Mouse (Mus musculus) adrenal gland, adult 2 months (tissue): ENCODE results near the gene Adprm. TPM values are rescaled to one million over a fixed set of nuclear protein-coding genes. Genes with fewer than 3 reads are reported as not detected.
"Not testable (repeated sequence)": the region's sequence is repeated elsewhere in the genome, so short reads cannot be mapped to it uniquely, and the experiment has no call there.

ENCODE experiments used
- DNase-seq: peaks from one replicate; pipeline ENCODE4 v3.0.0; 2021
- long read RNA-seq: library from polyadenylated mRNA; stranded (forward); transcript quantifications from one replicate; pipeline ENCODE4 v2.0.0, GENCODE M21; 2021
- polyA plus RNA-seq: library from polyadenylated mRNA; depleted of rRNA; stranded (reverse); fragments of >200 nt; gene quantifications from 2 replicates; pipeline ENCODE4 v1.2.3, GENCODE M21; 2012; rRNA removed
- total RNA-seq, 2 experiments: library from RNA; stranded (reverse); gene quantifications; 2 replicates each; pipeline ENCODE4 v1.2.3; 2021

Gene Adprm
- total RNA-seq = 10 to 100 TPM; 23.1 to 26.1 TPM
- polyA plus RNA-seq = 3.8 and 4.1 TPM in 2 replicates
- long read RNA-seq, transcript Adprm-201 (5 exons, 1,283 nt) = major isoform, 8 of 14 reads
- long read RNA-seq, partial matches to known transcripts = 1 of 14 reads
- long read RNA-seq, other reads (novel, unspliced or antisense) = 4 of 14 reads

- peak; percentile 95 for DNase-seq
These were observed at the start of gene Adprm, which contains the start of gene Sco1 for GRCm38 (mm10) chr11:67052321-67052952. Gene Adprm (minus strand): TSS chr11:67052594. Gene Sco1 (plus strand): TSS chr11:67052670.

GRCm38 (mm10) chr11:67101713-67102112 lies 49.3 kb upstream of the Adprm start:
- peak; percentile 46 for DNase-seq

- peak; percentile 18 for DNase-seq
These were observed 47.8 kb upstream of the Adprm start for GRCm38 (mm10) chr11:67100169-67100568.

- no peak for DNase-seq
These were observed 46.8 kb upstream of the Adprm start for GRCm38 (mm10) chr11:67099241-67099640.

- no peak for DNase-seq
These were observed 46.0 kb upstream of the Adprm start for GRCm38 (mm10) chr11:67098427-67098826.

- DNase-seq = no peak
These were observed 45.3 kb upstream of the Adprm start for GRCm38 (mm10) chr11:67097709-67098108.

- no peak for DNase-seq
These were observed 42.1 kb upstream of the Adprm start for GRCm38 (mm10) chr11:67094470-67094869.

GRCm38 (mm10) chr11:67093652-67094051 lies 41.3 kb upstream of the Adprm start:
- DNase-seq = no peak

GRCm38 (mm10) chr11:67093201-67093600 lies 40.8 kb upstream of the Adprm start:
- no peak for DNase-seq

- not testable (repeated sequence) for DNase-seq
These were observed 40.0 kb upstream of the Adprm start for GRCm38 (mm10) chr11:67092354-67092753.

GRCm38 (mm10) chr11:67087225-67087624 lies 34.8 kb upstream of the Adprm start:
- DNase-seq = no peak

GRCm38 (mm10) chr11:67086467-67087164 lies 34.2 kb upstream of the Adprm start:
- DNase-seq = no peak

- peak; percentile 62 for DNase-seq
These were observed 33.1 kb upstream of the Adprm start for GRCm38 (mm10) chr11:67085489-67085888.

- no peak for DNase-seq
These were observed 31.4 kb upstream of the Adprm start for GRCm38 (mm10) chr11:67083712-67084340.

- no peak for DNase-seq
These were observed 30.8 kb upstream of the Adprm start for GRCm38 (mm10) chr11:67083239-67083638.

GRCm38 (mm10) chr11:67082793-67083192 lies 30.4 kb upstream of the Adprm start:
- no peak for DNase-seq

GRCm38 (mm10) chr11:67082188-67082587 lies 29.8 kb upstream of the Adprm start:
- DNase-seq = no peak

GRCm38 (mm10) chr11:67081125-67081649 lies 28.8 kb upstream of the Adprm start:
- DNase-seq = peak; percentile 19

GRCm38 (mm10) chr11:67080168-67080567 lies 27.8 kb upstream of the Adprm start:
- peak; percentile 68 for DNase-seq

- no peak for DNase-seq
These were observed 27.3 kb upstream of the Adprm start for GRCm38 (mm10) chr11:67079740-67080139.

GRCm38 (mm10) chr11:67078888-67079287 lies 26.5 kb upstream of the Adprm start:
- DNase-seq = no peak

- no peak for DNase-seq
These were observed 25.6 kb upstream of the Adprm start, which contains the start of gene Myh3 for GRCm38 (mm10) chr11:67078000-67078399. Gene Myh3 (plus strand): TSS chr11:67078300.
